Mouse (Mus musculus) cerebellum, adult 11-12 months (tissue): ENCODE data around the gene Hist1h1c.
"Not testable (repeated sequence)": the region's sequence is repeated elsewhere in the genome, so short reads cannot be mapped to it uniquely, and the experiment has no call there.

Experiments
- DNase-seq: peaks from one replicate; pipeline ENCODE4 v3.0.0; 2022

The Hist1h1c gene

GRCm38 (mm10) chr13:23761871-23762821 is 23.5 kb downstream of the Hist1h1c start, which contains the start of gene Hist1h3a:
Gene Hist1h3a (minus strand): TSS chr13:23762386.
- peak; percentile 80 for DNase-seq

- no peak for DNase-seq
Measured at GRCm38 (mm10) chr13:23763242-23763585, 24.6 kb downstream of the Hist1h1c start.

- DNase-seq, result peak; percentile 79
Measured at GRCm38 (mm10) chr13:23763586-23764323, 25.1 kb downstream of the Hist1h1c start, which contains the start of gene Hist1h1a. Gene Hist1h1a (plus strand): TSS chr13:23763666.

- no peak for DNase-seq
Measured at GRCm38 (mm10) chr13:23764324-23765171, 25.9 kb downstream of the Hist1h1c start.

- DNase-seq, result no peak
Measured at GRCm38 (mm10) chr13:23765172-23765513, 26.5 kb downstream of the Hist1h1c start.

GRCm38 (mm10) chr13:23766772-23767171 is 28.2 kb downstream of the Hist1h1c start:
- no peak for DNase-seq

- no peak for DNase-seq
Measured at GRCm38 (mm10) chr13:23768834-23769397, 30.3 kb downstream of the Hist1h1c start.

- DNase-seq, result not testable (repeated sequence)
Measured at GRCm38 (mm10) chr13:23769613-23770012, 31.0 kb downstream of the Hist1h1c start, which contains the start of gene Trim38. Gene Trim38 (plus strand): TSS chr13:23769913.

- DNase-seq, result no peak
Measured at GRCm38 (mm10) chr13:23772561-23773313, 34.1 kb downstream of the Hist1h1c start.

GRCm38 (mm10) chr13:23778339-23778738 is 39.7 kb downstream of the Hist1h1c start:
- DNase-seq, result no peak

- no peak for DNase-seq
Measured at GRCm38 (mm10) chr13:23779025-23779424, 40.4 kb downstream of the Hist1h1c start.
